Mouse (Mus musculus) gastrocnemius, adult 2 months (tissue): ENCODE results near the gene Ufsp1. TPM values are rescaled to one million over a fixed set of nuclear protein-coding genes. Genes with fewer than 3 reads are reported as not detected.
"Not testable (repeated sequence)": the region's sequence is repeated elsewhere in the genome, so short reads cannot be mapped to it uniquely, and the experiment has no call there.

Experiments used
- DNase-seq: peaks from one replicate; pipeline ENCODE4 v3.0.0; 2022
- H3K27ac ChIP-seq: fragments of 200-600 bp; 2 replicates; pipeline ENCODE4 v1.8.1; 2022; ENCODE audit warnings: mild to moderate bottlenecking
- H3K4me3 ChIP-seq: fragments of 200-600 bp; 2 replicates; pipeline ENCODE4 v1.8.1; 2022; ENCODE audit warnings: mild to moderate bottlenecking, moderate library complexity
- CTCF ChIP-seq: fragments of 200-600 bp; IDR thresholded peaks from 2 replicates; pipeline ENCODE4 v1.8.1; 2022; ENCODE audit warnings: antibody characterized with exemption, mild to moderate bottlenecking, moderate library complexity
- intact Hi-C: fragments of 180-260 bp; cut with DNase I; formaldehyde crosslinking; loops from one replicate; pipeline ENCODE4 v1.15.1; 2025
- long read RNA-seq, 2 experiments: library from polyadenylated mRNA; stranded (forward); transcript quantifications; one replicate each; pipeline ENCODE4 v2.0.0; 2021
- total RNA-seq, 2 experiments: library from RNA; stranded (reverse); gene quantifications; 2 replicates each; pipeline ENCODE4 v1.2.3; 2021

Ufsp1 gene
- total RNA-seq, result 10 to 100 TPM; 14.2 to 15.1 TPM
- long read RNA-seq, experiment 1, transcript Ufsp1-201 (1 exons, 1,037 nt), result major isoform, 12 of 12 reads
- long read RNA-seq, experiment 1, partial matches to known transcripts, result 0 of 12 reads
- long read RNA-seq, experiment 1, other reads (novel, unspliced or antisense), result 0 of 12 reads
- long read RNA-seq, experiment 2, transcript Ufsp1-201 (1 exons, 1,037 nt), result major isoform, 5 of 5 reads
- long read RNA-seq, experiment 2, partial matches to known transcripts, result 0 of 5 reads
- long read RNA-seq, experiment 2, other reads (novel, unspliced or antisense), result 0 of 5 reads

GRCm38 (mm10) chr5:137293839-137294743 lies at the start of gene Ufsp1:
Gene Ufsp1, plus strand, starts transcription at chr5:137294629.
- TF ChIP-seq CTCF, result peak; percentile 8; the same call in 1 of the 2 replicates
- intact Hi-C loops, result loop anchor here (2.0 to 5.0 kb wide), 2 partner anchors 13 to 88 kb away; partner anchors contain the start of gene Srrt
- DNase-seq, result peak; percentile 97
- peak within 1 kb of the TSS; percentile 92 for H3K27ac ChIP-seq
- H3K4me3 ChIP-seq, result peak within 1 kb of the TSS; percentile 92

GRCm38 (mm10) chr5:137263897-137264720 lies 30.3 kb upstream of the Ufsp1 start:
- intact Hi-C loops, result no loop called here
- TF ChIP-seq CTCF, result no peak
- Histone ChIP-seq H3K4me3 (no peak overlapping the region), H3K27ac (no peak overlapping the region)
- DNase-seq, result no peak

- Histone ChIP-seq H3K27ac (no peak overlapping the region), H3K4me3 (no peak overlapping the region)
- no peak for TF ChIP-seq CTCF
- intact Hi-C loops, result no loop called here
- DNase-seq, result no peak
Observed at GRCm38 (mm10) chr5:137264787-137265186, 29.6 kb upstream of the Ufsp1 start.

- TF ChIP-seq CTCF, result no peak
- DNase-seq, result no peak
- H3K4me3 ChIP-seq, result peak overlapping the region; percentile 62
- H3K27ac ChIP-seq, result peak overlapping the region; percentile 71
- intact Hi-C loops, result no loop called here
Observed at GRCm38 (mm10) chr5:137268131-137268910, 26.1 kb upstream of the Ufsp1 start.

- H3K4me3 ChIP-seq, result no peak overlapping the region
- H3K27ac ChIP-seq, result no peak overlapping the region
- intact Hi-C loops, result no loop called here
- DNase-seq, result peak; percentile 37
- peak; percentile 62 for TF ChIP-seq CTCF
Observed at GRCm38 (mm10) chr5:137277360-137278342, 16.8 kb upstream of the Ufsp1 start.

- H3K27ac ChIP-seq, intact Hi-C loops, H3K4me3 ChIP-seq, DNase-seq: not testable (repeated sequence)
Observed at GRCm38 (mm10) chr5:137284411-137284810, 10.0 kb upstream of the Ufsp1 start.

GRCm38 (mm10) chr5:137285045-137285444 lies 9.4 kb upstream of the Ufsp1 start:
- peak; percentile 75 for TF ChIP-seq CTCF
- H3K27ac ChIP-seq, result no peak overlapping the region
- intact Hi-C loops, result no loop called here
- peak; percentile 48 for DNase-seq
- no peak overlapping the region for H3K4me3 ChIP-seq

GRCm38 (mm10) chr5:137285986-137286385 lies 8.4 kb upstream of the Ufsp1 start:
- intact Hi-C loops, result loop anchor here (1.0 to 2.0 kb wide), 2 partner anchors 154 to 163 kb away; no protein-coding TSS in a partner anchor
- no peak overlapping the region for H3K4me3 ChIP-seq
- TF ChIP-seq CTCF, result no peak

GRCm38 (mm10) chr5:137286655-137287031 lies 7.8 kb upstream of the Ufsp1 start:
- peak; percentile 76 for TF ChIP-seq CTCF
- peak; percentile 93 for DNase-seq
- H3K27ac ChIP-seq, result peak overlapping the region; percentile 68
- H3K4me3 ChIP-seq, result peak overlapping the region; percentile 73
- intact Hi-C loops, result loop anchor here (1.0 to 2.0 kb wide), 2 partner anchors 154 to 164 kb away; no protein-coding TSS in a partner anchor

More at GRCm38 (mm10) chr5:137285986-137286385, 8.4 kb upstream of the Ufsp1 start:
- H3K27ac ChIP-seq, result no peak overlapping the region
- DNase-seq, result no peak
